Mouse (Mus musculus) liver, embryonic 13.5 days (tissue): ENCODE data around the gene Olfr874. TPM values are rescaled to one million over a fixed set of nuclear protein-coding genes. Genes with fewer than 3 reads are reported as not detected.

Source experiments
- ATAC-seq: fragments of 200-750 bp; cut with Nextera tagmentation; 2 replicates; pipeline ENCODE4 v1.8.0; 2017; ENCODE audit warnings: low read depth, mild to moderate bottlenecking, moderate number of reproducible peaks, moderate library complexity
- DNase-seq: peaks from one replicate; pipeline ENCODE4 v3.0.0; 2022
- H3K27ac ChIP-seq: fragments of 300-500 bp; sonication (generic); 2 replicates; pipeline ENCODE4 v1.5.1; 2015; ENCODE audit warnings: moderate library complexity, mild to moderate bottlenecking, inconsistent platforms
- H3K27me3 ChIP-seq: fragments of 300-500 bp; sonication (generic); 2 replicates; pipeline ENCODE4 v1.6.1; 2015; ENCODE audit warnings: mild to moderate bottlenecking, inconsistent platforms
- H3K36me3 ChIP-seq: fragments of 300-500 bp; sonication (generic); 2 replicates; pipeline ENCODE4 v1.6.1; 2015; ENCODE audit warnings: mild to moderate bottlenecking, inconsistent platforms
- H3K4me1 ChIP-seq: fragments of 300-500 bp; sonication (generic); replicated peaks from 2 replicates; pipeline ENCODE4 v1.6.1; 2015; ENCODE audit warnings: inconsistent platforms
- H3K4me2 ChIP-seq: fragments of 300-500 bp; sonication (generic); 2 replicates; pipeline ENCODE4 v1.6.1; 2015; ENCODE audit warnings: inconsistent platforms, mild to moderate bottlenecking, moderate library complexity
- H3K4me3 ChIP-seq: fragments of 300-500 bp; sonication (generic); replicated peaks from 2 replicates; pipeline ENCODE4 v1.5.1; 2015; ENCODE audit warnings: mild to moderate bottlenecking, inconsistent platforms
- H3K9ac ChIP-seq: fragments of 300-500 bp; sonication (generic); 2 replicates; pipeline ENCODE4 v1.6.1; 2015; ENCODE audit warnings: mild to moderate bottlenecking, inconsistent platforms
- H3K9me3 ChIP-seq: fragments of 300-500 bp; sonication (generic); replicated peaks from 2 replicates; pipeline ENCODE4 v1.6.1; 2016; ENCODE audit warnings: inconsistent platforms
- WGBS: fragments of 180-500 bp; shearing (Covaris S2); methylation state at CpG from one replicate; pipeline ENCODE4 v1.1.7; 2015; ENCODE audit not compliant: insufficient replicate concordance; 5-methylcytosine and 5-hydroxymethylcytosine counted together
- polyA plus RNA-seq: library from polyadenylated mRNA; unstranded; fragments of >200 nt; fragmentation: Nextera tagmentation; extraction: Ambion mirVana; gene quantifications from 2 replicates; pipeline ENCODE4 v1.2.1, GENCODE M21; 2015

Gene Olfr874
- polyA plus RNA-seq: not detected in 2 replicates

GRCm38 (mm10) chr9:37744806-37745205 is at the start of gene Olfr874:
Olfr874 (plus strand) TSS chr9:37745106.
- H3K27me3 ChIP-seq: no peaks in the 10 kb centered on the region
- no peaks in the 10 kb centered on the region for H3K9me3 ChIP-seq
- H3K4me2 ChIP-seq: no peak within 1 kb of the TSS
- no peak within 1 kb of the TSS for H3K27ac ChIP-seq
- H3K36me3 ChIP-seq: no peaks in the 10 kb centered on the region
- no peak within 1 kb of the TSS for H3K9ac ChIP-seq
- no peaks in the 10 kb centered on the region for H3K4me1 ChIP-seq
- DNase-seq: no peak
- no peak within 1 kb of the TSS for H3K4me3 ChIP-seq
- ATAC-seq: no peak

DNA sequence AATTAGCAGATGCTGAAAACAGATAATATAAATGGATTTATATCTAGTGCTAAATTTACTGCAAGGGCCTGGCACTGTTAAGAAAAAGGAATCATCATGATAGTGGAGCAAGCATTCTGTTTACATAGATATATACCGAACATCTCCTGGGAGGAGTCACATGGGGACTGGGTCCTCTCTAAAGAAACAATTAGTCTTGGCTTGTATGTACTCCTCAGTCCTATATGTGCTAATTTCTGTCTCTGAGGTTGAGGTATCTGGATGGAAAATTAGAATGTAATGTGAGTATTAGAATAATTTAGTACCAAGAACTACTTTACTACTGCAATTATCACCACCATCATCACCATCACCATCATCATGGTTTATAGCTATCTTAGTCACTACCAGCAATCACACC is 28.8 kb upstream of the Olfr874 start, which contains the start of gene Olfr160:
TSS of gene Olfr160 (minus strand) at position 101 of the 400 bp plus-strand sequence.
- DNase-seq: no peak
- no peak within 1 kb of the TSS for H3K9ac ChIP-seq
- 71% methylated on average over 1 of the region's 1 CpGs for WGBS
- H3K4me1 ChIP-seq: no peaks in the 10 kb centered on the region
- H3K27ac ChIP-seq: no peak within 1 kb of the TSS
- no peaks in the 10 kb centered on the region for H3K36me3 ChIP-seq
- no peaks in the 10 kb centered on the region for H3K27me3 ChIP-seq
- ATAC-seq: no peak
- no peaks in the 10 kb centered on the region for H3K9me3 ChIP-seq
- H3K4me2 ChIP-seq: no peak within 1 kb of the TSS
- H3K4me3 ChIP-seq: no peak within 1 kb of the TSS

DNA sequence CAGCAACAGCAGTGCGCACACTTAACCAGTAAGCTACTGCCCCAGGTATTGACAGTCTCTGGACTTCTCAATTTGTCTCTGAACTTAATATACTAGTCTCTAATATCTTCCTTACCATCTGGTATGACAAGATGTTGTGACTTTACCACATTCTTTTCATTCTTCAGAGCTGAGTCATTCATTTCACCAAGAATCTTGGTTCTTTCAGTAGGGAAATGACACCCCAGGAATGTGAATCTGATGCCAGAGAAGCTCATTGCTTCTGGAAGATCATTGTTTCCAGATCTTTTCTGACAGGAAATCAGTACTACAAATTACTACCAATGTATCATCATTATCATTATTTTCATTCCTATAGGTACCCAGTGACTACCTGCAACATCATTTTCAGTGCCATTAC is 10.6 kb upstream of the Olfr874 start:
- H3K27me3 ChIP-seq: no peaks in the 10 kb centered on the region
- H3K27ac ChIP-seq: no peak overlapping the region
- no peak overlapping the region for H3K4me3 ChIP-seq
- no peak for DNase-seq
- no peaks in the 10 kb centered on the region for H3K4me1 ChIP-seq
- no peaks in the 10 kb centered on the region for H3K36me3 ChIP-seq
- no peaks in the 10 kb centered on the region for H3K9me3 ChIP-seq
- 69% methylated on average over 1 of the region's 1 CpGs for WGBS
- H3K4me2 ChIP-seq: no peak overlapping the region
- no peak for ATAC-seq
- H3K9ac ChIP-seq: no peak overlapping the region

DNA sequence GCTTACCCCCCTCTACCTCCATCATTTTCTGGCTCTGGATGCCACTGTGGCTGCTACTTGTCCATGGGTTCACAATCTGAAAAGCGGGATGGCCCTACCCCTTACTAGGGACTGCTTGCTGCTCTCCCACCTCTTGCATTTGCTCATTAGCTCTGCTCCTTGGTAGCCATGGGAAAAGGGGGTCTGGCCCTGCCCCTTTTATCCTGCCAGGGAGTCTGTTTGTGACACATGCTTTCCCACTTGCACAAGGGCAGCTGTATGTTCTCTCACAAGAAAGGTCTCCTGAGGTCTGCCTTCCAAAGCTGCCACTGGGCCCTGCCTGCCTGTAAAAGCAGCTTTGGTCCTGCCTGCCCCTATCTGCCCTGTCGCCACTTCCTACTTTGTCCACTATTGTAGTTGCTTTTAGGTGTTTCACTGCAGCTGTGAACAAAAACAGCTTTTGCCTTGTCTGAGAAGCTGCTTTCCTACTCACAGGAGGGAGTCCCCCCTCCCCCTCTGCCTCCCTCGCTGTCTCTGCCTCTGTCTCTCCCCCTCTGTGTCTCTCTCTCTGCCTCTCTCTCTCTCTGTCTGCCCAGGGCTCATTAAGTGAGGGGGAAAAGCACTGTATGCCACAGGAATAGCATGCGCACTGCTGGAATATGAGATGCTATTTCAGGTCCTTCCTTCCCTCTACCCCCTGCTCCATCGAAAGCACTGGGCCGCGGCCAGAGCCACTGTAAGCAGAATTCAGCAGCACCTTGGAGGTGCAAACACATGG is 5.6 kb downstream of the Olfr874 start:
- Histone ChIP-seq H3K36me3 (no peaks in the 10 kb centered on the region), H3K27ac (no peak overlapping the region), H3K9ac (no peak overlapping the region), H3K27me3 (no peaks in the 10 kb centered on the region), H3K4me1 (no peaks in the 10 kb centered on the region), H3K9me3 (no peaks in the 10 kb centered on the region), H3K4me2 (no peak overlapping the region), H3K4me3 (no peak overlapping the region)
- ATAC-seq (no peak), DNase-seq (no peak)
- 43% methylated on average over 7 of the region's 7 CpGs for WGBS

DNA sequence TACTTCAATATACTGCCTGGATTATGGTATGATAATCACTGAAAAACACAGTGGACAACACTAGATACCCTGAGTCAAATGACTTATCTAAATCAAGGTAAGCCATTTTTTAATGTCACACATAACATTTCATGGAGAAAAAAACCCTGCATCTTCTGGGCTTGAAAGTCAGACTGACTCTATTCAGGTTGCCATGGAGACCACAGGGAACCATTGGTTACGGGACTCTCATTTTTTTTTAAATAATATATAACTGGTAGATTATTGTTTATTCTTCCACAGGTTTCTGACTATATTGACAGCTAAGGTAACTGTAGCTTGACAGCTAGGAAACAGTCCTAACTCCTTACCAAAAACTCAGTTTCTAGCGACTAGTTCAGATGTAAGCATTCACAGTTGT is 6.6 kb downstream of the Olfr874 start:
- WGBS: 56% methylated on average over 2 of the region's 2 CpGs
- H3K27me3 ChIP-seq: no peaks in the 10 kb centered on the region
- H3K4me1 ChIP-seq: no peaks in the 10 kb centered on the region
- no peak for ATAC-seq
- H3K27ac ChIP-seq: no peak overlapping the region
- no peak for DNase-seq
- no peak overlapping the region for H3K4me3 ChIP-seq
- no peak overlapping the region for H3K4me2 ChIP-seq
- no peak overlapping the region for H3K9ac ChIP-seq
- H3K36me3 ChIP-seq: no peaks in the 10 kb centered on the region
- H3K9me3 ChIP-seq: no peaks in the 10 kb centered on the region

DNA sequence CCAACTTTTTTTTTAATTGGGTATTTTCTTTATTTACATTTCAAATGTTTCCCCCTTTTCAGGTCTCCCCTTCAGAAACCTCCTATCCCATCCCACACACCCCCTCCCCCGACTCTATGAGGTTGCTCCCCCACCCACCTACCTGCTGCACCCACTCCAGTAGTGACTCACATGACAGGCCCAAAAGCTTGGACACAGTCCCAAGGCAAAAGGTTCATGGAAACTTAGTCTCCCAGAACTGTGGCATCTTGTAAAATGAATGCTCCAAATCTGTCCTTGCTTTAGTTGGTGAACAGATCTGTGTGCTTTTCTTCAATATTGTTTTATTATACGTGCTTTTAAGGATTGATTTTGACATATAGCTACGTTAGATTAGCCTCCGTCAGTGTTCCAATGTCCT is 7.1 kb downstream of the Olfr874 start:
- 48% methylated on average over 4 of the region's 4 CpGs for WGBS
- Histone ChIP-seq H3K4me3 (no peak overlapping the region), H3K4me1 (no peaks in the 10 kb centered on the region), H3K9ac (no peak overlapping the region), H3K4me2 (no peak overlapping the region), H3K27ac (no peak overlapping the region), H3K9me3 (no peaks in the 10 kb centered on the region), H3K27me3 (no peaks in the 10 kb centered on the region), H3K36me3 (no peaks in the 10 kb centered on the region)
- no peak for ATAC-seq
- DNase-seq: no peak

DNA sequence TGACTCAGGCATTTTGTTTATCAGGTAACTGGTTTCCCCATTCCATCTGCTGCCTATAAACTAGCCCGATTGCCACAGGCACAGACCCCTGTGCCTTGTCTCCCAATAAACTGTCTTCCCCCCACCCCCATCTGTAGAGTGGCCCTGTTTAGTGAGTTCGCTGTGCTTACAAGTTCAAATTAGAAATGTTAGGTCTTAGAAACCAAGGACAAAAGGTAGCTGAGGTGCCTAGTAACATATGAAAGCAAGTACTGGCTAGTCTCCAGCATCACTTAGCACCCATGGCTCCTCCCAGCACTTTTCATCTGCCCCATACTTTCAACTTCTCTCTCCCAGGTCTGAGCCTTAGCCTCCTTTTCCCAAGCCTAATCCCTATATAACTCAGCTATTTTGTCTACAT is 16.8 kb downstream of the Olfr874 start:
- no peak overlapping the region for H3K9ac ChIP-seq
- no peaks in the 10 kb centered on the region for H3K36me3 ChIP-seq
- H3K27me3 ChIP-seq: no peaks in the 10 kb centered on the region
- DNase-seq (no peak), ATAC-seq (no peak)
- no peaks in the 10 kb centered on the region for H3K4me1 ChIP-seq
- no peak overlapping the region for H3K4me3 ChIP-seq
- WGBS: 56% methylated on average over 2 of the region's 2 CpGs
- H3K9me3 ChIP-seq: no peaks in the 10 kb centered on the region
- no peak overlapping the region for H3K27ac ChIP-seq
- H3K4me2 ChIP-seq: no peak overlapping the region

- 27% methylated on average over 2 of the region's 2 CpGs for WGBS
- H3K27me3 ChIP-seq: no peaks in the 10 kb centered on the region
- H3K27ac ChIP-seq: no peak overlapping the region
- H3K4me1 ChIP-seq: no peaks in the 10 kb centered on the region
- no peaks in the 10 kb centered on the region for H3K9me3 ChIP-seq
- no peak overlapping the region for H3K4me3 ChIP-seq
- no peak overlapping the region for H3K9ac ChIP-seq
- no peak for DNase-seq
- ATAC-seq: no peak
- H3K4me2 ChIP-seq: no peak overlapping the region
- no peaks in the 10 kb centered on the region for H3K36me3 ChIP-seq
Measured at GRCm38 (mm10) chr9:37762541-37762940, 17.6 kb downstream of the Olfr874 start.

DNA sequence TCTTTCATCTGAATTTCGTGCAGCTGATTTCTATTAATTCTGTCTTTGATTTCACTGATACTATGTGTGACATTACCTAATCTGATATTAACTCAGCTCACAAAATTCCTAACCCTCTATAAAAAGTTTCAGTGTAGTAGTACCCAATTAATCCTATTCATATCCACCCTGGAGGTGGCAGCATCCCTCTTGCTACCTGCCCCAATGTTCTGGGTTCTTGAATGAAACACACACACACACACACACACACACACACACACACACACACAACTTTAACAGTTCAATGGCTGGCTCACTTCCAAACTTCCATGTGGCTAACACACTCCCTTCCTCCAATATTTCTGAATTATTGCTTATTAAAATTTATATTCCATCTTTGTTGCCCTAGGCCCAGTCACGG is 25.8 kb downstream of the Olfr874 start:
- no peak overlapping the region for H3K9ac ChIP-seq
- no peaks in the 10 kb centered on the region for H3K9me3 ChIP-seq
- no peaks in the 10 kb centered on the region for H3K4me1 ChIP-seq
- ATAC-seq (no peak), DNase-seq (no peak)
- H3K27me3 ChIP-seq: no peaks in the 10 kb centered on the region
- H3K4me3 ChIP-seq: no peak overlapping the region
- WGBS: 49% methylated on average over 2 of the region's 2 CpGs
- H3K36me3 ChIP-seq: no peaks in the 10 kb centered on the region
- no peak overlapping the region for H3K27ac ChIP-seq
- no peak overlapping the region for H3K4me2 ChIP-seq

DNA sequence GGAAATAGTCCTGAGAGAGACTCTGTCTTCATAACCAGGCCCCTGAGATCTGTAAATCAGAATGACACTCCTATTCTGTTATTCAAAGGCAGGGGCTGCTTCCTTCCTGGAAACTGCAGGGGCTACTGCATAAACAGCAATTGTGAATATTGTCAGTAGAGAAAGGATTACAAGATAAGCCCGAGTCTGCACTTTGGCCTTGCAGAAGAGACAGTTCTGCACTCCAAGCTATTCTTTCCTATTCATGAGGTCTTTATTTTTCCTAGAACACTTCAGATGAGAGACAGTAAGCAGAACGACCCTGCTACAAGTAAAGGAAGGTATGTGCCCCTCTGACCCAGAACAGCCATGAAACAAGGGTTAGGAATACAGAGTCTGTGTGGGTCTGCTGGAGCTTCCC is 26.9 kb downstream of the Olfr874 start, which contains the start of gene Olfr875:
TSS of gene Olfr875 (plus strand) at position 99 of the 400 bp plus-strand sequence.
- H3K36me3 ChIP-seq: no peaks in the 10 kb centered on the region
- ATAC-seq (no peak), DNase-seq (no peak)
- H3K9me3 ChIP-seq: no peaks in the 10 kb centered on the region
- H3K27ac ChIP-seq: no peak within 1 kb of the TSS
- H3K4me2 ChIP-seq: no peak within 1 kb of the TSS
- H3K4me3 ChIP-seq: no peak within 1 kb of the TSS
- no peak within 1 kb of the TSS for H3K9ac ChIP-seq
- 26% methylated on average over 2 of the region's 2 CpGs for WGBS
- H3K4me1 ChIP-seq: no peaks in the 10 kb centered on the region
- no peaks in the 10 kb centered on the region for H3K27me3 ChIP-seq

DNA sequence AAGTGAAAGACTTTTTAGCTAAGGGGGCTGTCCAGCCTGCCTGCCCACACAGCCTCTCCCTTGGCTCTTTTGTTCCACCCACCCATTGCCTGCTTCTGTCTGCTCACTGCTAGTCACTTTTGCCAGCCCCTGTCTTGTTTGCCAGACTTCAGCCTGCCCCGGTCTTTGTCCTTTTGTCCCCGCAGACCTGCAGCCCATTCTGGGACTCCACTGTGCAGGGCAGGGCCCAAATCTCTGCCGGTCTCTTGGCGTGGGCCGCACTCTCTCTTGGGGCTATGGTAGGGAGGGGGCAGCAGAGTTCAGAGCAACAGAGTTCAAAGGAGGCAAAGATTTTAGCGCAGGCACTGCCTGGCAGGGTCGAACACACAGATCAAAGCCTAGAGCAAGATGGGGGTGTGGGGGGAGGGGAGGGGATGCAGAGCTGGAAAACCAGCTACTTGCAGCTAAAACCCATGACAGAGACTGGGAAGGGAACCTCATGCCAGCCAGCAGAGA is 37.9 kb downstream of the Olfr874 start:
- peak overlapping the region; percentile 23; the same call in 1 of the 2 replicates for H3K4me2 ChIP-seq
- no peaks in the 10 kb centered on the region for H3K27me3 ChIP-seq
- peaks cover 6% of the 10 kb centered on the region; the same call in 1 of the 2 replicates for H3K4me1 ChIP-seq
- ATAC-seq (peak; percentile 86), DNase-seq (peak; percentile 1)
- no peak overlapping the region for H3K4me3 ChIP-seq
- no peaks in the 10 kb centered on the region for H3K36me3 ChIP-seq
- 27% methylated on average over 7 of the region's 7 CpGs for WGBS
- no peak overlapping the region for H3K9ac ChIP-seq
- H3K9me3 ChIP-seq: no peaks in the 10 kb centered on the region
- 0 out of 2 replicates have a peak overlapping the region, but pooled peaks have one; percentile 29 for H3K27ac ChIP-seq
